Mouse (Mus musculus) kidney, postnatal 14 days (tissue): ENCODE measurements around the gene D17Wsu92e.

Source experiments
- DNase-seq: peaks from one replicate; pipeline ENCODE4 v3.0.0; 2022; ENCODE audit warnings: mixed read lengths

D17Wsu92e gene

GRCm38 (mm10) chr17:27821407-27822338 is 1.2 kb upstream of the D17Wsu92e start:
- DNase-seq = peak; percentile 74

- peak; percentile 72 for DNase-seq
Observed at GRCm38 (mm10) chr17:27819971-27820567, 379 bp downstream of the D17Wsu92e start.

- peak; percentile 34 for DNase-seq
Observed at GRCm38 (mm10) chr17:27819521-27819970, 902 bp downstream of the D17Wsu92e start.

DNA sequence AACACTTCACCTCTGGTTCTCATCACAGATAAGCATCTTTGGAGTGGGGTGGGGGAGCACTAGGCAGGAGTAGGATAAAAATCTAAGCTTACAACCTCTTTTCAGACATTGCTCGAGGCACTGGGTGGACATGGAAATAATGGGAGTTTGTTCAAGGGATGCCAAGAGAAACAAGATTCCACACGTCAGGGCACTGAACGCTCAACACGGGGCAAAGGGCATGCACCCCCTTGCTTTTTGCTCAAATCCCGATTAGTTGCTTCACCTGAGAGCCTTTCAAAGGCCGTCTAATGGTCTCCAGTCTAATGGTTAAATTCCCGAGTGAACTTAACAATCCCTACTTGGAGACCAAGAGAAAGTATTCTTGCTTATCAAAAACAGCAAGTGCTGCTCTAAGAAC is 1.4 kb downstream of the D17Wsu92e start:
- no peak for DNase-seq

GRCm38 (mm10) chr17:27814606-27815005 is 5.8 kb downstream of the D17Wsu92e start:
- DNase-seq = no peak

DNA sequence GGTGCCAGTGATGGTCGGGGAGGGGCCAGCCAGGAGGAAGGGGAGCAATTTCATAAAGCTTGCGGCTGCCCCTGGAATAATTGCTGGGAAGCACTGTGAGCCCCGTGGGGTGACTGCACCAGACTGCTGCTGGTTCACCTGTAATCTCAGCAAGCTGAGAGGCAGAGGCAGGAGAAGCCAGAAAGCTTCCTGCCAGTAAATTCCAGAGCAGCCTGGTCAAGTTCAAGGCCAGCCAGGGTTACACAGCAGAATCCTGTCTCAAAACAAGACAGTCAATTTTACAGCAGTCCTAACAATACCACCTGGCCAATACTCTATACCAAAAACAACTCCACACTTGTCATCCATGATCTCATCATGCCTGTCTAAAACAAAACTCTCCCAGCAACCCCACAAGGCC is 8.5 kb downstream of the D17Wsu92e start:
- DNase-seq = no peak

DNA sequence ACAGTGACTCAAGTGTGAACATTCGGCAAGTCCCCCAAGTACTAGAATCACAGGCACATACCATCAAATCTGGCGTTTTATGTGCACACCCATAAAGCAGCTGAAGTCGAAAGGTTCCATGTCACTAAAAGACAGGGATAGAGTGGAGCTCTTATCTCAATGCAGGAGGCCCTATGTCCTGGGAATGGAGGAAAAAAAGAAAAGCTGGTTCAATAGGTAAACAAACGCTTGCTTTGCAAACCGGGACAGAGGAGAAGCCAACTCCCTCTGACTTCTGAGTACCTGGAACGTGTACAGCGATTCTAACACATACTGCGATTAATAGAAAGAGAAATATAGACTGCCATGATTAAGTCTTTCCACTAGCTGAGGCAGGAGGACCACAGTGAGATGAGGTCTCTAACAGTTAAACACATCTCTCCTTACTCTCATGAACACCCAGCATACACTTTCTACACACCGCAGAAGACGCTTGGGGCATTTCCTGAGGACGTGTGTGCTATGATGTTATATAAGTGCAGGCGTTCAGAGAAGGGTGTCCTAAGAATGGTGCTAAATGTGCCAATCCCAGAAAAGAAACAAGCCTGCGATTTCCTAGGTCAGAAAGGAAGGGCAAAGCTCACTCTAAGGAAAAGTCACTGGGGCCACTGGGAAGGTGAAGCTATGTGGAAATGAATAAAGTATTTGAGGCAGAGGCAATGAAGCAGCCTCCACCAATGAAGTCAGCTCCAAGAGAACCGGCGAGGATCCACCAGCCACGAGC is 9.7 kb downstream of the D17Wsu92e start:
- DNase-seq = no peak

GRCm38 (mm10) chr17:27807542-27808078 is 12.8 kb downstream of the D17Wsu92e start:
- no peak for DNase-seq

- no peak for DNase-seq
Observed at GRCm38 (mm10) chr17:27804803-27805770, 15.4 kb downstream of the D17Wsu92e start.

DNA sequence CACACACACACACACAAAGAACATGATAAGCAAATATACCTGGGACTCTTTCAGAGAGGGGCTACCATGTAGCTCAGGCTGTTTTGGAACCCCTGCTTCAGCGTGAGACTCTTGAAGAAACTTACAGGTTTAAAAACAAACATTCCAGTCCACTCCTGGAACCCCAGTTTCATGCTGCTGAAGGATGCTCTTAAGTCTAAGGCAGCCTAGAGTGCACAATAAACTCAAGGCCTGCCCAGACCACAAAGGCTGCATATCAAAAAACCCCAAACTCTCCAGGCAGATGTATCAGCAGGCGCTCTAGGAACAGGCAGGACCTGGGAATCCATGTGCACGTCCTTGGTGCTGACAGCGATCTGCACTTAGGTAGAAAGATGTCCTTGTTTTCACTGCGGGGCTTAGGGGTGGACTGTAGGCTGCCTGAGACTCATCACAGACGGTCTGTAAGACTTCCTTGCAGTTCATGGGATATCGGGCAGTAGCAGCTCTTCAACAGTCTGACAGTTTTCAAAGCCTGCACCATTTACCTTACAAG is 16.2 kb downstream of the D17Wsu92e start:
- DNase-seq = no peak

GRCm38 (mm10) chr17:27803752-27804151 is 16.7 kb downstream of the D17Wsu92e start:
- no peak for DNase-seq

GRCm38 (mm10) chr17:27800710-27801648 is 19.5 kb downstream of the D17Wsu92e start:
- DNase-seq = no peak

DNA sequence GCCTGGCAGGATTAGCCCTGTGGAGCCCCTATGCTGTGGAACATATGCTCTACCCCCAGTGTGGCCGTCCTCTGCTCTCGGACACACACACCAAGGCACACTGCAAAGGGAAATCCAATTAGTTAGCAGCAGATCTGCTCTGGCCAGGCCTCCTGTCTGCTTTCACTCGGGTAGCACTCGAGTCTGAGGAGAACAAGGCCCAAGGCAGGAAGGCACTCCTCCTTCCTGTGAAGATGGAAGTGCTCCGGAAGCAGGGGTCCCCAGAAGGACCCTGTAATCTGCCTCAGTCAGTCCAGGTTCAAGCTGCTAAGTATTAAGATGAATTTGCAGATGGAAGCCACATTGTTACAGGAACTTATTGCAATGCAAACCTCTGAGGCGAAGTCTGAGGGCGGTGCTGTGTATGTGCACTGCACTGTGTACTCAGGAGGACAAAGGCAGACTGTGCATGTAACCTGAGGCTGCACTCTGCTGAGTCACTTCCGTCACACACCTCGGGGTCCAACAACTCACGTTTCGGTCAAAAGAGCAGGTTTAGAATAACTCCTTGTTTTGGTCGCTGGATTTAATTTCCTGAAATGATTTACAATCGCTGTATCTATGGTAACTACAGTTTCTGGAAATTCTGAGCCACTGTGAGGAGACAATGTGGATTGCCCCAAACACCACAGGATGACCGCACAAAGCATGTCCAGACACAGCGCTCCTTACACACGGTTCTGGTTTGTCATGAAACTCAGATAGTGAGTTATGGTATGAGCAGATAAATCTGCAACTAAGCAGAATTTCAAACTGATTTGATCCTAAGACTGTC is 20.5 kb downstream of the D17Wsu92e start:
- peak; percentile 56 for DNase-seq

DNA sequence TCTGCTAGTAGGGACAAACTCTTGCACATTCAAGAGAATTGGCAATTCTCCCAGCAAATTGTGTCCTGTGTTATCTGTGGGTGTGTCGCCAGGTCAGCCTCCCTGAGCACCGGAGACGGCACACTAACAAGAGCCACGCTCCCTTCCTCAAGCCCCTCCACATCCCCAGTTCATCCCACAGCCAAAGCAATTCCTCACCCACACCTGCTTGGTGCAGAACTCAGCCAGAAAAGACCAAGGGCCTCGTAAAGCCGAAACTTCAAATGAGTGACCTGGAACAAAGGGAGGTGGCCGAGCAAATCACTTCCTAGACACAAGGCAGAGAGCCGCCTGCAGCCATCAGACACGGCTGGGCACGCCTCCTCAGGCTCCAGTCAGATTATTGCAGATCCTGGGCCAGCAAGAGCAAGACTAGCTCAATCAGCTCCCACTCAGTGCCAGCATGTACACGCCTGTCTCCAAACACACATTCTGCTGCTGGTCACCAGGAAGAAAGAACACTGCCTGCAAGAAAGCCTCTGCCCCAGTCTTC is 23.0 kb downstream of the D17Wsu92e start:
- DNase-seq = peak; percentile 61

GRCm38 (mm10) chr17:27796780-27797179 is 23.7 kb downstream of the D17Wsu92e start:
- DNase-seq = peak; percentile 53

DNA sequence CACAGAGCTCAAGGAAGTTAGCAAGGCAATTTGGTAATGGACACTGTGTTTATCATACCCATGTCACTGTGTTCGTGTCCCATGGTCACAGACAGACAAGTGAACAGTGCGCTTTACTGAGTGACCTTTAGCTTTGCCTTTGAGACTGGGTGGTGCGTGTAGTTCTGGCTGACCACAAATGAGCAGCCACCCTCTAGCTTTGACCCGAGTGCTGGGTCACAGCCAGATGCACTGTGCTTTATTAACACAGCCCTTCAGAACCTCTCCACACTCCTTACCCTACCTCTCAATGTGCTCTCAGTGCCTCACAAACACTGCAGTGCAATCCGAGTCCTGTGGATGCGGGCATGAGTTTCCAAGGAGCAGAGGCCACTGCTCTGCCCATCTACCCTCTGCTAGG is 27.3 kb downstream of the D17Wsu92e start:
- peak; percentile 71 for DNase-seq

GRCm38 (mm10) chr17:27792516-27792915 is 27.9 kb downstream of the D17Wsu92e start:
- DNase-seq = no peak

GRCm38 (mm10) chr17:27791556-27791955 is 28.9 kb downstream of the D17Wsu92e start:
- DNase-seq = peak; percentile 57

- DNase-seq = no peak
Observed at GRCm38 (mm10) chr17:27790976-27791375, 29.5 kb downstream of the D17Wsu92e start.
